Mouse (Mus musculus): ENCODE data around the gene Gm10647.

- TF ChIP-seq CTCF (IDR thresholded peaks at IDR 0.05; ENCODE audit: low read depth, low read length) = no peak
- no peak for TF ChIP-seq GATA1 (IDR thresholded peaks at IDR 0.05; ENCODE audit: borderline replicate concordance, low read length)
Observed at GRCm38 (mm10) chr9:66770701-66771100, 26.1 kb upstream of the Gm10647 start.

Data from G1E (cell line).